Mouse (Mus musculus): ENCODE results near the gene Pear1. TPM values are rescaled to one million over a fixed set of nuclear protein-coding genes. Genes with fewer than 3 reads are reported as not detected.

The Pear1 gene
- polyA plus RNA-seq, 1 experiment from 2014 or later = 21.4 TPM

GRCm38 (mm10) chr3:87726191-87726590, 97.9 kb downstream of the Pear1 start:
- DNase-seq (ENCODE audit: low spot score) = no peak
- Histone ChIP-seq H3K27me3 (replicated peaks; ENCODE audit: insufficient read depth, low read length) (no peaks in the 10 kb centered on the region), H3K9ac (replicated peaks; ENCODE audit: low read depth) (no peak overlapping the region), H3K4me2 (replicated peaks; ENCODE audit: low read depth, low read length) (no peak overlapping the region), H3K27ac (ENCODE audit: low read length) (no peak overlapping the region), H3K36me3 (ENCODE audit: insufficient read depth, low read length) (peaks cover 68% of the 10 kb centered on the region), H3K9me3 (ENCODE audit: low read length) (no peaks in the 10 kb centered on the region), H3K4me1 (ENCODE audit: insufficient read depth, low read depth, low read length) (no peaks in the 10 kb centered on the region), H3K4me3 (ENCODE audit: low read depth, low read length) (no peak overlapping the region)
- TF ChIP-seq EP300 (IDR thresholded peaks at IDR 0.05) (no peak), CTCF (IDR thresholded peaks at IDR 0.05) (no peak)
- WGBS = 96% methylated on average over 7 of the region's 7 CpGs
- no peak for ATAC-seq

GRCm38 (mm10) chr3:87725396-87726160, 98.5 kb downstream of the Pear1 start:
- ATAC-seq = no peak
- no peak overlapping the region for H3K27ac ChIP-seq (ENCODE audit: low read length)
- no peaks in the 10 kb centered on the region for H3K4me1 ChIP-seq (ENCODE audit: insufficient read depth, low read depth, low read length)
- no peaks in the 10 kb centered on the region for H3K9me3 ChIP-seq (ENCODE audit: low read length)
- no peak overlapping the region for H3K9ac ChIP-seq (replicated peaks; ENCODE audit: low read depth)
- no peak overlapping the region for H3K4me2 ChIP-seq (replicated peaks; ENCODE audit: low read depth, low read length)
- H3K27me3 ChIP-seq (replicated peaks; ENCODE audit: insufficient read depth, low read length) = no peaks in the 10 kb centered on the region
- H3K4me3 ChIP-seq (ENCODE audit: low read depth, low read length) = no peak overlapping the region
- TF ChIP-seq EP300 (IDR thresholded peaks at IDR 0.05) = no peak
- peaks cover 67% of the 10 kb centered on the region for H3K36me3 ChIP-seq (ENCODE audit: insufficient read depth, low read length)
- no peak for DNase-seq (ENCODE audit: low spot score)
- WGBS = 95% methylated on average over 16 of the region's 16 CpGs

GRCm38 (mm10) chr3:87724556-87724955, 99.5 kb downstream of the Pear1 start:
- H3K9me3 ChIP-seq (ENCODE audit: low read length) = no peaks in the 10 kb centered on the region
- no peak overlapping the region for H3K4me3 ChIP-seq (ENCODE audit: low read depth, low read length)
- 48% methylated on average over 6 of the region's 6 CpGs for WGBS
- H3K27ac ChIP-seq (ENCODE audit: low read length) = no peak overlapping the region
- H3K4me2 ChIP-seq (replicated peaks; ENCODE audit: low read depth, low read length) = no peak overlapping the region
- no peaks in the 10 kb centered on the region for H3K27me3 ChIP-seq (replicated peaks; ENCODE audit: insufficient read depth, low read length)
- H3K4me1 ChIP-seq (ENCODE audit: insufficient read depth, low read depth, low read length) = no peaks in the 10 kb centered on the region
- no peak for DNase-seq (ENCODE audit: low spot score)
- peak; percentile 46; the same call in 1 of the 2 replicates for ATAC-seq
- no peak for TF ChIP-seq EP300 (IDR thresholded peaks at IDR 0.05)
- no peak for TF ChIP-seq CTCF (IDR thresholded peaks at IDR 0.05)
- peaks cover 60% of the 10 kb centered on the region for H3K36me3 ChIP-seq (ENCODE audit: insufficient read depth, low read length)
- no peak overlapping the region for H3K9ac ChIP-seq (replicated peaks; ENCODE audit: low read depth)

GRCm38 (mm10) chr3:87718525-87718924, 105.6 kb downstream of the Pear1 start:
- 78% methylated on average over 2 of the region's 2 CpGs for WGBS
- Histone ChIP-seq H3K9me3 (ENCODE audit: low read length) (no peaks in the 10 kb centered on the region), H3K27ac (ENCODE audit: low read length) (no peak overlapping the region), H3K9ac (replicated peaks; ENCODE audit: low read depth) (no peak overlapping the region), H3K4me1 (ENCODE audit: insufficient read depth, low read depth, low read length) (no peaks in the 10 kb centered on the region), H3K4me2 (replicated peaks; ENCODE audit: low read depth, low read length) (no peak overlapping the region), H3K27me3 (replicated peaks; ENCODE audit: insufficient read depth, low read length) (no peaks in the 10 kb centered on the region), H3K36me3 (ENCODE audit: insufficient read depth, low read length) (peaks cover 53% of the 10 kb centered on the region), H3K4me3 (ENCODE audit: low read depth, low read length) (no peak overlapping the region)
- ATAC-seq = no peak
- DNase-seq (ENCODE audit: low spot score) = no peak
- no peak for TF ChIP-seq EP300 (IDR thresholded peaks at IDR 0.05)

Other genes with a start within 250 kb of the Pear1 start
- gene Arhgef11, start 206.7 kb downstream of the Pear1 start, polyA plus RNA-seq (2015; fragmentation: Nextera tagmentation; extraction: Ambion mirVana) = 9.8 and 10.7 TPM in 2 replicates
- 8.9 and 9.3 TPM in 2 replicates for gene Lrrc71, start 75.7 kb downstream of the Pear1 start, polyA plus RNA-seq (2015; fragmentation: Nextera tagmentation; extraction: Ambion mirVana)
- gene Ntrk1, start 29.1 kb downstream of the Pear1 start, polyA plus RNA-seq (2015; fragmentation: Nextera tagmentation; extraction: Ambion mirVana) = 4.1 and 4.2 TPM in 2 replicates
- 0.02 and 0.12 TPM in 2 replicates for gene Insrr, start 27.4 kb downstream of the Pear1 start, polyA plus RNA-seq (2015; fragmentation: Nextera tagmentation; extraction: Ambion mirVana)
- gene Sh2d2a, start 22.4 kb upstream of the Pear1 start, polyA plus RNA-seq (2015; fragmentation: Nextera tagmentation; extraction: Ambion mirVana) = 0.25 and 0.29 TPM in 2 replicates
- 9.7 and 9.8 TPM in 2 replicates for gene Prcc, start 61.3 kb upstream of the Pear1 start, polyA plus RNA-seq (2015; fragmentation: Nextera tagmentation; extraction: Ambion mirVana)
- gene Hdgf, start 82.0 kb upstream of the Pear1 start, polyA plus RNA-seq (2015; fragmentation: Nextera tagmentation; extraction: Ambion mirVana) = 186 and 199 TPM in 2 replicates
- 61.6 and 66.6 TPM in 2 replicates for gene Mrpl24, start 95.2 kb upstream of the Pear1 start, polyA plus RNA-seq (2015; fragmentation: Nextera tagmentation; extraction: Ambion mirVana)
- gene Isg20l2, start 106.0 kb upstream of the Pear1 start, polyA plus RNA-seq (2015; fragmentation: Nextera tagmentation; extraction: Ambion mirVana) = 22.5 and 24.9 TPM in 2 replicates
- gene Rrnad1, start 106.4 kb upstream of the Pear1 start, polyA plus RNA-seq (2015; fragmentation: Nextera tagmentation; extraction: Ambion mirVana) = 10.8 and 11.2 TPM in 2 replicates
- gene Crabp2, start 124.4 kb upstream of the Pear1 start, polyA plus RNA-seq (2015; fragmentation: Nextera tagmentation; extraction: Ambion mirVana) = 0.21 and 0.38 TPM in 2 replicates
- 22.2 and 30.7 TPM in 2 replicates for gene Nes, start 146.8 kb upstream of the Pear1 start, polyA plus RNA-seq (2015; fragmentation: Nextera tagmentation; extraction: Ambion mirVana)
- 0.33 and 0.56 TPM in 2 replicates for gene Bcan, start 175.9 kb upstream of the Pear1 start, polyA plus RNA-seq (2015; fragmentation: Nextera tagmentation; extraction: Ambion mirVana)
- gene Hapln2, start 203.3 kb upstream of the Pear1 start, polyA plus RNA-seq (2015; fragmentation: Nextera tagmentation; extraction: Ambion mirVana) = not detected in 2 replicates
- 8.0 and 10.8 TPM in 2 replicates for gene Gpatch4, start 218.8 kb upstream of the Pear1 start, polyA plus RNA-seq (2015; fragmentation: Nextera tagmentation; extraction: Ambion mirVana)
- 180 and 186 TPM in 2 replicates for gene Naxe, start 234.2 kb upstream of the Pear1 start, polyA plus RNA-seq (2015; fragmentation: Nextera tagmentation; extraction: Ambion mirVana)

Data from lung, postnatal 0 days (tissue).